Mouse (Mus musculus) adrenal gland, postnatal 14 days (tissue): ENCODE measurements around the gene Ccdc85a. TPM values are rescaled to one million over a fixed set of nuclear protein-coding genes. Genes with fewer than 3 reads are reported as not detected.
"Not testable (repeated sequence)": the region's sequence is repeated elsewhere in the genome, so short reads cannot be mapped to it uniquely, and the experiment has no call there.

Experiments used
- DNase-seq: peaks from one replicate; pipeline ENCODE4 v3.0.0; 2021; ENCODE audit warnings: mixed read lengths
- total RNA-seq: library from RNA; stranded (reverse); gene quantifications from 2 replicates; pipeline ENCODE4 v1.2.3, GENCODE M21; 2021

Ccdc85a gene
- total RNA-seq, 1 experiment from 2014 or later: 8.7 TPM

- DNase-seq: no peak
Measured at GRCm38 (mm10) chr11:28422451-28423231, 161.5 kb downstream of the Ccdc85a start.

DNA sequence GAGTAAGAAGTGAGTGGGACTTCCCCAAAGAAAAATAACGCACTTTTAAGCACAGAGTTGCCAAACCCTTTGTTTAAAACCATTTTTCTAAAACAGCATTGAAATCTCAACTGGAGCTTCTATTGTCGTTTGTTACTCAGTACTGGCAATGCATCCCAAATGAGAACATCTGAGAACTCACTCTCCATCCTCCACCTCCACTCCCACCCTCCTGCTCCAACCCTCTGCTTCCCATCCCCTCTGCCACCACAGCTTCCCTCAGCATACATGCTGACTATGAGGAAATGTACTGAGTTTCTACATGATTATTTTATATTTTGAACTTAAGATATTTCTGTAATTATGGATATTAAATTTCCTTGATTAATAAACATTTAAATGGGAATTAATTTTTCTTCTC is 168.3 kb downstream of the Ccdc85a start:
- DNase-seq: no peak

DNA sequence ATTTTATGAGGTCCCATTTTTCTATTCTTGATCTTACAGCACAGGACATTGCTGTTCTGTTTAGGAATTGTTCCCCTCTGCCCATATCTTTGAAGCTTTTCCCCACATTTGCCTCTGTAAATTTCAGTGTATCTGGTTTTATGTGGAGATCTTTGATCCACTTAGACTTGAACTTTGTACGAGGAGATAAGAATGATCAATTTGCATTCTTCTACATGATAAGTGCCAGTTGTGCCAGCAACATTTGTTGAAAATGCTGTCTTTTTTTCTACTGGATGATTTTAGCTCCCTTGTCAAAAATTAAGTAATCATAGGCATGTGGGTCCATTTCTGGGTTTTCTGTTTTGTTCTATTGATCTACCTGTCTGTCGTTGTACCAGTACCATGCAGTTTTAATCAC is 174.2 kb downstream of the Ccdc85a start:
- not testable (repeated sequence) for DNase-seq

DNA sequence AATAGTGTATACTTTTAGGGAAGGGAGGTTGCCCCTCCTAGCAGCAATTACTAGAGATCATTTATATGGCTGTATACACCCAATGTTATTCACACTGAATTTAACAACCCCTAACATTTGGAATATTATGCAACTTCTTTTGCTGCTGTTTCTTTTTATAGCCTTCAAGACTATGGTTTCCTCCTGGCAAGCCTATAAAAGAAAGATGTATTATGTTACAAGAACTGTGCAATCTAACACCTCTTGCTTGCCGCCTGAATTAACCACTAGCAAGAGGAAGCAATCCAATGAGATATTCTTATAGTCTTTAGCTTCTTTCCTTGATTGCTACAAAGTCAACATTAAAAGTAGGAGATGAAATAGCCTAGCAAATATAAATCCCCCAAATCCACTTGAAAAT is 187.0 kb downstream of the Ccdc85a start:
- no peak for DNase-seq

GRCm38 (mm10) chr11:28375891-28376290 is 208.2 kb downstream of the Ccdc85a start:
- no peak for DNase-seq

DNA sequence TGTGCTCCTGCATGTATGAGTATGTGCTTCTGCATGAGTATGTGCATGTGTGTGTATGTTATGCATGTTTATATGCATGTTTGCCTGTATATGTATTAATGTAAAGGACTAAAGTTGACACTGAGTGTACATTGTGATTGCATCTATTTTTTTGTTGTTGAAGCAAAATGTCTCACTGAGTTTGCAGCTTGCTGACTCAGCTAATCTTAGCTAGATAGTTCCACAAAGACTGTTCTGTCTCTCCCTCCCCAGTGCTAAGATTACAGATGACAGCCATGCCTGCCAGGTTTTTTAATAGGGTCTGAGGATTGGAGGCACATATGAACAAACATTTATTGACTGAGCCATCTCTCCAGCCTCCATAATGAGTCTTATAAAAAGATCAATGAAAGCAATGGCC is 209.5 kb downstream of the Ccdc85a start:
- no peak for DNase-seq

DNA sequence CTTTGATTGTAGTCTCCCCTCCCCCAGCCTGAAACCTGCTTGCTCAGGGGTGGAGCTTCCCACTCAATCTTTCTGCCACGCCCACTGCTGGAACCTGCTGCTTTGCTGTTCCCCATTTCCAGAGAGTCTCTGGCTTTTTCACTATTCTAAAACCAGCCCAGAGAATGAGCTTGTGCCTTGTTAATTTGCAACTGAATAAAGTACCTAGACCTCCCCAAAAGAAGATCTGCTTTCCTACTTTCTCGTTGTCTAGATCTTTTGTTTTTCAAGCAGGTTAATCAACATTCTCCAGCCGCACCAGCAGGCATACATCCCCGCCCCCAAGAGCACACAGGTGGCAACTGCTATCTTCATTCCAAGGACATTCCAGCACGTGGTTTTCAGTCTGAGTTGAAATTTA is 212.7 kb downstream of the Ccdc85a start:
- DNase-seq: not testable (repeated sequence)

GRCm38 (mm10) chr11:28365929-28366244 is 218.2 kb downstream of the Ccdc85a start:
- DNase-seq: no peak

DNA sequence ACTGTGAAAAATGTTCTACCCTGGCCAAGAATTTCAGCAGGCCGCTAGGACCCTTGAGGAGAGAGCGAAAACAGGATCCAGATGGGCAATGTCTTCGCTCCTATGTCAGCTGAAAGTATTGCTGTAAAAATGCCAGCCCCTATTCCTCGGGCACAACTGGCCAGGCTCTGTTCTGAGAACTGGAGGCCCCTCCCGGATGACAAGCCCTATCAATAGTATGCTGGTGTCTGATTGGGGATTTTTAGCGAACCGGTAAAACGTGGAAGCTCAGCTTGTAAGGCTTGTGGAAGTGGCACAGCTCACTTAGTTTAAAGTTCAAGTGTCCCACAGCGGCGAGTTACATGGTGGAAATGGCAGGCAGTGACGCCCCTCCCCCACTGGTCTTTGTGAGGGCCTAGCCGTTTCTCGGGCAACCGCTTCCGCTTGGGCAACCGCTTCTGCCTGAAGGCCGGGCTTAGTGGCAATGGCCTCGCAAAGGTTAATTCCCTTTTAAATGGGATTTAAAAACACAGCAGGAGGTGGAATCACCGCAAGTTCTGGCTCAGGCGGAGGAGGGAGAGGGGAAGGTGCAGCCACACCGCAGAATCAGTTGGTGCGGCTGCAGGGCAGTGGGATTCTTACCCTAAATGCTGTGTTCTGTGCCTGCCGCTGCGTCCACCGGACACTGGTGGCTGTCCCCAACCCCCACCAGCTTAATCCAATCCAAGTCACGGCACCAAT is 218.8 kb downstream of the Ccdc85a start:
- DNase-seq: peak; percentile 92

DNA sequence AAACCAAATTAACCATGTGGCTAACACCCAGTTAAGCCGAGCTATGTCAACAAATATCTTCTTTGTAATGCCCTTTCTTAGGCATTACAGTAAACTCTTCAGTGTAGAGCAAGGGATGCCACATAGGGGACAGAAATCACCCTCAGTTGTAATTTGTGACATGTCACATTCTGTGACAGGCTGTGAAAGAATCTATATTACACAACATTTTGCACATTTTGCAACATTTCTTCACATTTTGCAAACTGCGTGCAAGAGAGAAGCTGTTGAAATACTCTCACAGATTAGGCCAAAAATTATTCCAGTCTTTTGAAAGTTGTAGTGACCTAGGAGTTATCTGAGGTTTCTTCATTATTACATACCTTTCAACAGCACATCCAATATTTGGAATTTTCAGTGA is 240.7 kb downstream of the Ccdc85a start:
- no peak for DNase-seq

DNA sequence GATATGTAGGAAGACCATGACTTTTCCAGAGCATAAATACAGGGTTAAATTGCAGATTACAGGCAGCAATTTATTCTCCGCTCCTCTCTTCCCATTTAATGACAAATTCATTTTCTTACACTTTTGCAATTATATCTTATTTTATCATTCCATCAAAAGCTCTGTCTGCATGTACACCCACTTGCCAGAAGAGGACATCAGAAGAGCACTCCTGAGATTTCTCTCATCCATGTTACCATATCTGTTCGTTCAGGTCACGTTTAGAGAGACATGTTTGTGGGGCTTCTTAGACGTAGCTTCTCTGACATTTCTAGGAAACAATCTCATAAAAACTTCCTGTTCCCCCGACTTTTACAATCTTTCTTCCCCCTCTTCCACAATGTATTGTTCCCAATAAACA is 242.2 kb downstream of the Ccdc85a start:
- no peak for DNase-seq

DNA sequence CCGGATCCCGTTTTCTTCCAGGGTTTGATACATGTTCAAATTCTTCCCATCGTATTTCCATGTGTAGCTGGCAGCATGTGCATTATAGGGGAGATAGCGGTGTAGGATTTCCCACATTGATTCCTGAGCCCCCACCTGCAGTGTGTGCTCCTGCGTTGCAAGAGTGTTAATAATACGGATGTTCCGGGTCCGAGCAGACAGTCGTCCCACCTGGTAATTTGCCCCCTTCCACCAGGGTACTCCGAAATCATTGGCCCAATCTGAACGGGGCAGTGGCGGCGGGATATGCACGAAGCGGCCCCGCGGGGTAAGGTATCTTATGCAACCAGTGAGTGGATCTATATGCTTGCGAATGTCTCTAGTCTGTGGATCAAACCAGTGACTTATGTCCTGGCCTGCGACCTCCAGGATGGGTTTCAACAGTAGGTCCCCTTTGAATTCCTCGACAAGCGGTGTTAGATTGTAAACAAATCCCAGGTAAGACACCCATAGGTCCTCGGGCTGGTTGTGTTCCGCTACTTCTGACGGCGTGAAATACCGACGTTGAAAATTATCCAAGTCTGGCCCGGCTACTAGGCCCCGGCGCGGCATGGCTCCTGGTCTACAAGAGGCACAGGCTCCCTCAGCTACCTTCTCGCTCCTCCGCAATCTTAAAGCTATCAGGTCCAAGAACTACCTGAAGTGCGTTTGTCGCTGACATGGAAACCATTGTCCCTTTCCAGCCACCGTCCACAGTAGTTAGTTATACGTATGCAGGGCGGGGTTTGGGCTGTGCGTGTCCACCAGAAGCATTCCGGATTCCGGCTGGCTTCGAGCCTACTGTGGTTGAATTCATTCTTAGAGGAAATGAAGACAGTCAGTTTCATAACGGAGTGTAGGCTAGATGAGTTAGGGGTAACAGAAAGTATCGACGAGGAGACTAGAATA is 244.6 kb downstream of the Ccdc85a start, which contains the start of gene Gm6685:
Gene Gm6685, minus strand, starts transcription at position 644 of the 927 bp plus-strand sequence.
- DNase-seq: not testable (repeated sequence)

Other genes starting within 250 kb of the Ccdc85a start
- 3.7 and 6.2 TPM in 2 replicates for gene Gm6685, start 244.5 kb downstream of the Ccdc85a start, total RNA-seq